Mouse (Mus musculus) embryonic fibroblast, embryonic 13.5 days (primary cell): ENCODE results near the gene Mef2b. TPM values are rescaled to one million over a fixed set of nuclear protein-coding genes. Genes with fewer than 3 reads are reported as not detected.

ENCODE experiments used
- H3K27ac ChIP-seq: 2 replicates; pipeline ENCODE4 v1.5.1; 2012; ENCODE audit warnings: low read length, control low read depth, inconsistent platforms; ENCODE audit not compliant: insufficient read depth
- H3K4me1 ChIP-seq: 2 replicates; pipeline ENCODE4 v1.6.1; 2011; ENCODE audit warnings: low read length; ENCODE audit not compliant: control insufficient read depth, insufficient read depth
- H3K4me3 ChIP-seq: 2 replicates; pipeline ENCODE4 v1.5.1; 2011; ENCODE audit warnings: mild to moderate bottlenecking, control low read depth, low read length; ENCODE audit not compliant: insufficient read depth
- CTCF ChIP-seq: IDR thresholded peaks from 2 replicates; pipeline ENCODE4 v1.5.1; 2011; ENCODE audit warnings: mild to moderate bottlenecking, control low read depth, low read length, moderate library complexity, borderline replicate concordance; ENCODE audit not compliant: insufficient read depth
- POLR2A ChIP-seq: IDR thresholded peaks from 2 replicates; pipeline ENCODE4 v1.6.1; 2011; ENCODE audit warnings: low read depth, mild to moderate bottlenecking, control low read depth, low read length, moderate library complexity
- polyA plus RNA-seq: library from polyadenylated mRNA; stranded (reverse); fragments of >200 nt; gene quantifications from 2 replicates; pipeline ENCODE4 v1.2.4, GENCODE M21; 2011; ENCODE audit warnings: low read depth; ENCODE audit not compliant: missing spikeins, insufficient read length

Mef2b gene
- polyA plus RNA-seq, 1 experiment: not detected

DNA sequence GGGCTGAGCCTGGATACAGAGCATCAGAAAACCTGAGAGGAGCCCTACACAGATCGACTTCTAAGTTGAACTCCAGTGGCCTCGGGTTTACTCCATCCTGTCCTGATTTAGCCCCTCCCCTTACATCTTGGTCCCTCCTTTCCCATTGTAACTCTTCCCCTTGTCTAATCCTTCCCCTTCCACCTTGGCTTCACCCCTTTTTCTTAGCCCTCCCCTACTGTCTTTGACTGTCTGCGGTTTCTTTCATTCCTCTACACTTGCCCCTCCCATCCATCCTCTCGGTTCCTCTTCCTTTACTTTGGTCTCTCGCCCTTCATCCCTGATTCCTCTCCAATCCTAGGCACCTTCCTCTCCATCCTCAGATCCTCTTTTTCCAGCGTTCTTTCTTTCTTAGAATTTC, 25.0 kb upstream of the Mef2b start:
- H3K4me1 ChIP-seq: no peaks in the 10 kb centered on the region
- no peak overlapping the region for H3K4me3 ChIP-seq
- no peak overlapping the region for H3K27ac ChIP-seq
- TF ChIP-seq CTCF: no peak
- TF ChIP-seq POLR2A: no peak

DNA sequence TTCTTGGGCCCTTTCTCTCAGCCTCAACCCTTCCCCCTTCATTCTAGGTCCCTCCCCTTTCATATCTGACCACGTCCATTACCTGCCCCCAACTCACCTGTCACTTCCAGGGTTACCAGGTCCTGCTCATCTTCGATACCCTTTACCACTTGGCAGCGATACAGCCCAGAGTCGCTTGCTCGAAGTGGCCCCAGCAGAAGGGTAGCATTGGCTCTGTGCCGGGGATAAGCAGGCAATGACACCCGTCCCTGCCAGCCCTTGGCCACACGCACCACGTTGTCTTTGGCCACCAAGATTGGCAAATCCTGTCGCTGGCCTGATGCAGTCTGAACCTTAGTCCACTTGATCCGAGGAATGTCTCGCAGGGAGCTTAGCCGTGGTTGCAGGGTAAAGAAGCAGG, 24.6 kb upstream of the Mef2b start:
- TF ChIP-seq CTCF (no peak), POLR2A (no peak)
- H3K4me1 ChIP-seq: no peaks in the 10 kb centered on the region
- no peak overlapping the region for H3K4me3 ChIP-seq
- no peak overlapping the region for H3K27ac ChIP-seq

DNA sequence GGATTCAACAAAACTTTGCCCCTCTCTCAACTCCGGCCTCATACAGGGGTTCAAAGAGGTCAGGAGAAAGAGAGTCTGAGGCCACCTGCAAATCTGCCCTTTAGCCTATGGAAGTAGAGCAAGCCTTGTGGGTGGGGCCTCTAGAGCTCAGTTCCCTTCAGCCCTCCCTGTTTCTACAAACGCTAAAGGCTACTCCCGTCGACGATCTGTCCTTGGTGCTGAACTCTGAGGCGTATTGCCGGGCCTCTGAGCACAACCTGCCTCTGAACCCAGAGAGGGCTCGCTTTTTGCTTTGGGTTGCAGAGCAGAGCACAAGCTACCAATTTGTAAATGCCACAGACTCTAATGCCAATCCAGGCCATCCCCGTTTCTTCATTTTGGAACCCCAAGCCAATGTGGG, 21.9 kb upstream of the Mef2b start:
- H3K4me3 ChIP-seq: no peak overlapping the region
- H3K4me1 ChIP-seq: no peaks in the 10 kb centered on the region
- no peak overlapping the region for H3K27ac ChIP-seq
- TF ChIP-seq CTCF: no peak
- TF ChIP-seq POLR2A: no peak

DNA sequence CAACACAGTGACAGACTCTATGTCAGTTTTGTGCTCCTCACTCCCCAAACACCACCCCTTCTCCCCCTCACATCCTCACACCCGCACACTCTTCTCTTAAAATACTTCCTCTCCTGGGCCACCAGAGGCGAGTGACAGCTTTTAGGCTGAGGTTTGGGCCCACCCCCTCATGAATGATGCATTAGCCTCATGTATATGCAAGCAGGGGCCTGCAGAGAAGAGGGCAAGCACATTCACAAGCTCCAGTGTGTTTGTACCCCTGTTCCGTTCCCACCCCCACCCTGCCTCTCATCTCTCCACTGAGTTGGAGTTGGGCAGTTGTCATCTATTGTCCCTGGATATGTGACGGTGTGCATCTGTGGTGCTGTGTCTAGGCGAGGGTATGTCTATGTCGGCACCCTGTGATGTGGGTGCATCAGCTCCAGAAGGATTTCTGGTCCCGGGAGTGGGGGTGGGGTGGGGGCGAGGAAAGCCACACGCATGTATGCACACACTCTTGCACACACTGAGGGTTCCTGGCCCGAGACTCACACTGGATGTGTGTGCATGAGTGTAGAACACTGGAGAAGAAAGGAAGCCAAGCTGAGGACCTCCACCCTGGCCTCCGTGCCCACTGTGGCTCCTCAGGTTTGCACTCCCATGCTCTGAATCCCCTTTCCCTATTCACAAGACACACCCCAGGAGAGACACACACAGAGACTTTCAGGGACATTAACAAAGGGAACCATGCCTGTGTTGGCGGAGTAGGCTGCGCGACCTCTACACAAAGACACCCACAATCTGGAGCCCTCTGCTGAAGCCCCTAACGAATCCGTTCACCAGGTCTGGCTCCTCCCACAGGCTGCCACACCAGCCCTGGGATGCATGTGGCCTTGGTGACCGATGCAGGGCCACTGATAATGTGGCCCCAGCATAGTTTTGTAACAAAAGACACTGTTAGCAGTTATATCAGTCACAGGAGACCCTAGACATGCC, 20.5 kb upstream of the Mef2b start:
- TF ChIP-seq CTCF (no peak), POLR2A (no peak)
- Histone ChIP-seq H3K4me3 (no peak overlapping the region), H3K27ac (no peak overlapping the region), H3K4me1 (no peaks in the 10 kb centered on the region)

DNA sequence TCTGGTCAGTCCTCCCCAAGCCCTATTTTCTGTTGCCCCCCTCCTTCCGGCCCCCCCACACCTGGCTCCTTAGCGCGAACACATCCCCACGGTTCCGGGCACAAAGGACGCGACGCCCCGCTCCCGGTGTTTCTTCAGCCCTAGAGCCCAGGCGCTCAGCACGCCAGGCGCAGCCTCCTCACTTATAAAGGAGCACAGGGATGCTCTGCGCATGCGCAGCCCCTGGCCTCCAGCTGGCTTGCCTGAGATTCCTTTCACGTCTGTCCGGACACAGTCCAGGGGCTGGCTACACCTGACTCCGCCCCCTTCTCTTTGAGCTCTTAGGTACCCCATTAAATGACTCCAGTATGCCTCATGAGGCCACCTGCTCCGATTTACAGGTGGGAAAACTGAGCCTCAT, 18.8 kb upstream of the Mef2b start, which contains the start of gene Ncan:
TSS of gene Ncan (minus strand) at position 207 of the 400 bp plus-strand sequence.
- Histone ChIP-seq H3K4me3 (no peak within 1 kb of the TSS), H3K4me1 (no peaks in the 10 kb centered on the region), H3K27ac (no peak within 1 kb of the TSS)
- no peak for TF ChIP-seq CTCF
- TF ChIP-seq POLR2A: no peak

DNA sequence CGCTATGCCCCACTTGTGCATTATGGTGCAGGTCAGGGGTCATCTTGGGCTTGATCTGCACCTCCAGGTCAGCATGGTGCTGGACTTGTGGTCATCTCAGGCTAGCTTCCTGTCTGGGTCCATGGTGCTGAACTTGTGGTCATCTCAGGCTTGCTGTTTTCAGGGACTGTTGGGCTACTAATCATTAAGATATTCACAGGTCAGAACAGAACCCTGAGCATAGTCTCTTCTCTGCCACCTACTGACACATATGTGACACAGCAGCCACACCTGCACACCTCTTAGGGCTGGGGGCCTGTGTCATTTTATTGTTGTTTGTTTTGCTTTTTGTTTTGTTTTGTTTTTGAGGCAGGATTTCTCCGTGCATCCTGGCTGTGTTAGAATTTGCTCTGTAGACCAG, 16.6 kb upstream of the Mef2b start:
- TF ChIP-seq CTCF (peak; percentile 16; the same call in 1 of the 2 replicates), POLR2A (no peak)
- Histone ChIP-seq H3K4me1 (no peaks in the 10 kb centered on the region), H3K27ac (no peak overlapping the region), H3K4me3 (no peak overlapping the region)

DNA sequence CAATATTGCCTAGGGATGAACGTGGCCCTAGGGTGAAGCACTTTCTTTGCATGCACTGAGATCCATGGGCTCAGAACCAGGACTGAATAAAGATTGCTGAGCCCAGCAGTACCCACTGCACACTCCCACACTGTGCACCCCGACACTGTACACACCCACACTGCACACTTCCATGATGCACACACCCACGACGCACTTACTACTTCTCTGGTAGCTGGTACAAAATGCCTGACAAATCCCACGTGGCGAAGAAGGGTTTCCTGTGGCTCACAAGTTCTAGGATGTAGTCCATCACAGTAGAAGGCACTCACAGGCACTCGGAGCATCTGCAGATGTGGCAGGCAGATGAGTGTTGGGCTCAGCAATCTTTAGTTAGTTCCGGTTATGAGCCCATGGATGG, 14.5 kb upstream of the Mef2b start:
- no peak for TF ChIP-seq POLR2A
- TF ChIP-seq CTCF: no peak
- no peak overlapping the region for H3K27ac ChIP-seq
- H3K4me1 ChIP-seq: no peaks in the 10 kb centered on the region
- no peak overlapping the region for H3K4me3 ChIP-seq

DNA sequence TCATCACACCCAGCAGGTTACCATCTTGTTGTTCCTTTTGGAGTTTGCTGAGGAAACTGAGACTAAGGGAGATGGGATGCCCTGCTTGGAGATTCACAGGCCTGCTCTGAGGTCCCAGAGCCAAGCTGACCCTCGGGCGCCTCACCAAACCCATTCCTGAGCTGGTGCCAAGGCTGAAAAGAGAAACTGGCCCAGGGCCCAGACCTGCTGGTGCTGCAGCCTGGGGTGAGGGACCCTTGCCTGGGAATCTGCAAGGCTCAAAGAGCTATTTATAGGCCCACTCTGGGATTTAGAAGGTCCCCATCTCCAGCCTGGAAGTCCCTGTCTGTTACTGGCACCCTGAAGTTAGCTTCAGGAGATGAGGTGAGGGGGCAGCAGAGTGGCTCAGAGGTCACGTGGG, 11.1 kb upstream of the Mef2b start:
- H3K27ac ChIP-seq: no peak overlapping the region
- TF ChIP-seq POLR2A (no peak), CTCF (no peak)

DNA sequence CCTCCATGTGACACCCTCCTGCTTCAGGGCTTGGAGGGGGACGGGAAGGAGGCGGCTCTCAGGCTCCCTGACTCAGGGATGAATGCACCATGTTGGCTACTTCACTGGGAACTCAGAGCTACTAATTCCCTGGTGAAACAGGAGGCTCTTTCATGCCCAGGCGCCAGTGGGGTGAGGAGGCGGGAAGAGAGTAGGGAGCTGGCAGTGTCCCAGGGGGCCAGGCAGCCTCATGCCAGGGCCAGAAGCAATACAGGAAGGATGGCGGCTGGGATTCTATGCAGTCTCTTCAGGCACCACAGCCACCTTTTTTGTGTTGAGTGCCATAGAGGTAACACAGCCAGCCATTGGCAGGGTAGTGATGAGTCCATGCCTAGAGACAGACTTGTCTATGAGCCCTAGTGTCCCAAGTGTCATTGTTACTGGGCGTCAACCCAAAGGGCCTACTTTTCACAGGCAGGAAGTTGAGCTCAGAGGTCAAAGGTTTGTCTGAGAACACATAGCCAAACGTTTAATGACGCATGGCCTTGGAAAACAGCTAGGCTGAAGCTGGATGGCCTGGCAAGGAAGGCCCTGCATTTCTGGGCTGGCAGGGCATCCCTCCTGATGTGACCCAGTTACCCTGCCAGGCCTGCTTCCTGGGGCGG, 10.1 kb upstream of the Mef2b start:
- no peaks in the 10 kb centered on the region for H3K4me1 ChIP-seq
- no peak overlapping the region for H3K27ac ChIP-seq
- TF ChIP-seq POLR2A: no peak
- TF ChIP-seq CTCF: no peak
- no peak overlapping the region for H3K4me3 ChIP-seq

More for the DNA sequence above, 11.1 kb upstream of the Mef2b start:
- H3K4me1 ChIP-seq: no peaks in the 10 kb centered on the region
- H3K4me3 ChIP-seq: no peak overlapping the region

DNA sequence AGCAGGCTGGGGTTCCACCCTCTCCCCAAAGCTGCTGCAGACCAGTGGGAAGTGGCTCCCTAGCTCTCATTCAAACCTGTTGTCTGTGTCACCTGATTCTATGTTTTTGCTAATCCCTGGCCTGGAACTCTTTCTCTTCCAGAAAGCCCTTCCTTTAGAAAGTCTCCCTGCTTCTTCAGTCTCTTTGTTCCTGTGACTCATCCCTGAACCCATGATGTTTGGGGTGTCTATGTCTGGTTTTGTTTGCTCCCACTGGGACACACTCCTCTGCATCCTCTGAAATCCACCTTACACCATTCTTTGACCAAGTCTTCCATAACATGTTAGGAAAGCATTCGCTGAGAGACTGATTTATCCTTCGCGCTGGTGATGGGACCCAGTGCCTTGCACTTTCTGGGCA, 9.4 kb upstream of the Mef2b start:
- H3K4me3 ChIP-seq: no peak overlapping the region
- no peaks in the 10 kb centered on the region for H3K4me1 ChIP-seq
- no peak overlapping the region for H3K27ac ChIP-seq
- TF ChIP-seq POLR2A (no peak), CTCF (no peak)

DNA sequence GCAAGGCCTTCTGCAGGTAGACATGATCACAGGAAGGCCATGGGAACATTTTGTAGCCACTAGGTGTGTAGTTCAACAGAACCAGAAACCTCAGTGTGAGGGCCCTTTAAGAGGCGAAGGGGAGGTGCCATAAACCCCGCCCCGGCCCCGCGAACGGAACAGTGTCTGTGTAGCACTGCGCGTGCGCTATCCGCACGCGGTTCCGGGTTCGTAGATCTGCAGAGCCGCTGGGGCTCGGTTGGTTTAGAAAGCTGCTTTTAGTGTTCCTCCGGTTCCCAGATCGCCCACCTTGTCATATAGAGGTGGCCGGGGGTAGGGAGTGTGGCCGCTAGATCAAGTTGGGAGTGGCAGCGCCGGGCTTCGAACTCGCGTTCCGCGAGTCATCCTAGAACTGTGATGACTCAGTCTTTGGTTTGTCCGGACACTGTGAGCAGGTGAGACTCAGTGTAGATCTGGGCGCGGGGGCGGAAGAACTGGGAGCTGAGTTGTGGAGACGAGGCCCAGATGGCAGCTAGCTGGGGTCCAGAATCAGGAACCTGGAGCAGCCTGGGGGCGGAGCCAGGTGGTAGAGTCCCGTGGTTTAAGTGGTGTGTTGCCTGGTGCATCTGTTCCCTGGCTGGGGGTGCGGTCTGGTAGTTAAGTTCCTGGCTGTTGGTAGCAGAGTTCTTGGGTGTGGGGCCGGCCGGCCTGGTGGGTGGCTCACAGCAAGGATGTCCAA, 8.2 kb upstream of the Mef2b start, which contains the start of gene Nr2c2ap:
TSS of gene Nr2c2ap (plus strand) at position 168 of the 718 bp plus-strand sequence.
- TF ChIP-seq POLR2A: peak; percentile 79
- no peak for TF ChIP-seq CTCF
- Histone ChIP-seq H3K27ac (no peak within 1 kb of the TSS), H3K4me1 (no peaks in the 10 kb centered on the region), H3K4me3 (peak within 1 kb of the TSS; percentile 76)
